28 mouse cellular contexts compared by ENCODE assay signal in genomic region chr15:101396466-101396865, GRCm38 (mm10). TPM values are rescaled to one million over a fixed set of nuclear protein-coding genes. Genes with fewer than 3 reads are reported as not detected.
DNase-seq lines count a peak whose midpoint lies in the region; ATAC-seq and TF ChIP-seq lines count a peak whose summit lies in the region.
"Had no signal": no experiment of that assay in that cellular context is flagged by ENCODE, and none has a peak within 500 bp of the region (broad histone marks: within the 10 kb centered on the region; RNA-seq: fewer than 3 reads in every experiment).

No protein-coding gene starts in this region.

- no peak for TF ChIP-seq POLR2A in myocyte (IDR thresholded peaks at IDR 0.05; ENCODE audit: insufficient read length, low read depth)

- no peaks in the 10 kb centered on the region for H3K79me2 ChIP-seq in myocyte (ENCODE audit: control insufficient read depth, insufficient read depth)

- H3K9ac ChIP-seq in embryonic facial prominence, embryonic 13.5 days = no peak overlapping the region
- no peak overlapping the region for H3K9ac ChIP-seq in limb, embryonic 12.5 days (replicated peaks)
- H3K9ac ChIP-seq: embryonic facial prominence, embryonic 15.5 days; heart, embryonic 13.5 days; hindbrain, embryonic 15.5 days had no signal

- ATAC-seq in embryonic facial prominence, embryonic 13.5 days (ENCODE audit: insufficient number of reproducible peaks, insufficient read depth, low FRiP score, low TSS enrichment, low read depth) = no peak
- ATAC-seq in limb, embryonic 12.5 days (ENCODE audit: insufficient number of reproducible peaks, insufficient read depth, low FRiP score, low TSS enrichment, low read depth) = peak; percentile 42; the same call in 1 of the 2 replicates
- ATAC-seq: CD4-positive, CD25-positive, alpha-beta regulatory T cell, adult 4 months; forebrain, embryonic 14.5 days; inflammation-experienced regulatory T-cells, adult 6 months had no signal

- 0 out of 2 replicates have a peak overlapping the region, but pooled peaks have one; percentile 4 for H3K27ac ChIP-seq in embryonic facial prominence, embryonic 13.5 days
- H3K27ac ChIP-seq in limb, embryonic 12.5 days = peak overlapping the region; percentile 68
- H3K27ac ChIP-seq: embryonic facial prominence, embryonic 15.5 days; forebrain, embryonic 10.5 days; heart, embryonic 13.5 days; hindbrain, embryonic 15.5 days had no signal

- no peaks in the 10 kb centered on the region for H3K4me1 ChIP-seq in embryonic facial prominence, embryonic 13.5 days
- peaks cover 18% of the 10 kb centered on the region for H3K4me1 ChIP-seq in limb, embryonic 12.5 days (replicated peaks)
- H3K4me1 ChIP-seq: embryonic facial prominence, embryonic 15.5 days; forebrain, embryonic 10.5 days; hindbrain, embryonic 15.5 days had no signal

- H3K4me2 ChIP-seq in embryonic facial prominence, embryonic 13.5 days = no peak overlapping the region
- H3K4me2 ChIP-seq in limb, embryonic 12.5 days = peak overlapping the region; percentile 17; the same call in 1 of the 2 replicates
- peak overlapping the region; percentile 21 for H3K4me2 ChIP-seq in myocyte (ENCODE audit: low read depth)
- H3K4me2 ChIP-seq: embryonic facial prominence, embryonic 15.5 days; heart, embryonic 13.5 days; hindbrain, embryonic 15.5 days had no signal

- peak; percentile 76 for DNase-seq in forelimb bud, embryonic 11.5 days (ENCODE audit: low read depth, low spot score)
- DNase-seq in adrenal gland, postnatal 10 days = no peak
- DNase-seq in right cerebral cortex, postnatal 10 days (ENCODE audit: low spot score in 2 of 2) = no peak
- no peak for DNase-seq in kidney, adult 9 months
- DNase-seq: adrenal gland, adult 8-10 months; cerebellum, adult 18-20 months; cerebellum, adult 9-11 months; cerebellum, postnatal 36 days; gastrocnemius, postnatal 36 days; heart, adult 11 months; heart, postnatal 36 days had no signal

- no peaks in the 10 kb centered on the region for H3K9me3 ChIP-seq in embryonic facial prominence, embryonic 13.5 days
- H3K9me3 ChIP-seq in limb, embryonic 12.5 days = no peaks in the 10 kb centered on the region
- H3K9me3 ChIP-seq: embryonic facial prominence, embryonic 15.5 days; forebrain, embryonic 10.5 days; heart, embryonic 13.5 days; hindbrain, embryonic 15.5 days had no signal

- H3K36me3 ChIP-seq in embryonic facial prominence, embryonic 13.5 days = no peaks in the 10 kb centered on the region
- H3K36me3 ChIP-seq in limb, embryonic 12.5 days = no peaks in the 10 kb centered on the region
- H3K36me3 ChIP-seq in myocyte (ENCODE audit: control insufficient read depth, insufficient read depth) = no peaks in the 10 kb centered on the region
- H3K36me3 ChIP-seq: embryonic facial prominence, embryonic 15.5 days; forebrain, embryonic 10.5 days; G1E; heart, embryonic 13.5 days; hindbrain, embryonic 15.5 days had no signal

- no peak overlapping the region for H3K4me3 ChIP-seq in embryonic facial prominence, embryonic 13.5 days
- H3K4me3 ChIP-seq in limb, embryonic 12.5 days (replicated peaks) = no peak overlapping the region
- H3K4me3 ChIP-seq in myocyte = no peak overlapping the region
- H3K4me3 ChIP-seq: embryonic facial prominence, embryonic 15.5 days; erythroblast, embryonic 14.5 days; forebrain, embryonic 10.5 days; heart, embryonic 13.5 days; hindbrain, embryonic 15.5 days had no signal

- WGBS in embryonic facial prominence, embryonic 13.5 days = 40% methylated on average over 7 of the region's 7 CpGs
- WGBS in limb, embryonic 12.5 days = 4% methylated on average over 7 of the region's 7 CpGs

- no peaks in the 10 kb centered on the region; the same call in 1 of the 2 replicates for H3K27me3 ChIP-seq in embryonic facial prominence, embryonic 13.5 days
- H3K27me3 ChIP-seq in limb, embryonic 12.5 days = peaks cover 5% of the 10 kb centered on the region; the same call in 1 of the 2 replicates
- peaks cover 18% of the 10 kb centered on the region for H3K27me3 ChIP-seq in myocyte (ENCODE audit: control insufficient read depth, insufficient read depth, insufficient read length)
- H3K27me3 ChIP-seq: embryonic facial prominence, embryonic 15.5 days; hindbrain, embryonic 15.5 days had no signal

- no peak overlapping the region for H3ac ChIP-seq in myocyte (ENCODE audit: control insufficient read depth, insufficient read length)

TF ChIP-seq in myocyte, 11 proteins besides CTCF, POLR2A, EP300 and RAD21:
- TF ChIP-seq USF1 (IDR thresholded peaks at IDR 0.05; ENCODE audit: low read depth) = no peak
- TF ChIP-seq TCF12 (IDR thresholded peaks at IDR 0.05; ENCODE audit: insufficient read depth, poor library complexity, severe bottlenecking) = peak; percentile 45
- no peak for TF ChIP-seq SRF (IDR thresholded peaks at IDR 0.05; ENCODE audit: control insufficient read depth, insufficient read length, low read depth)
- TF ChIP-seq MYOD1 (IDR thresholded peaks at IDR 0.05; ENCODE audit: control insufficient read depth in 1 of 3, insufficient read length in 2 of 3, low read depth in 2 of 3) = peak in 2 of 3 experiments; percentile 70 to 73
- peak; percentile 60 for TF ChIP-seq TCF3 (IDR thresholded peaks at IDR 0.05; ENCODE audit: insufficient read length, low read depth)
- TF ChIP-seq MAX (IDR thresholded peaks at IDR 0.05; ENCODE audit: low read depth) = no peak
- no peak for TF ChIP-seq E2F4 (IDR thresholded peaks at IDR 0.05; ENCODE audit: insufficient read depth)
- no peak for TF ChIP-seq POLR2AphosphoS2 (IDR thresholded peaks at IDR 0.05; ENCODE audit: insufficient read length, low read depth)
- TF ChIP-seq CEBPB (IDR thresholded peaks at IDR 0.05; ENCODE audit: insufficient read depth, poor library complexity, severe bottlenecking) = 0 out of 2 replicates have a peak, but pooled peaks have one; percentile 3
- no peak for TF ChIP-seq REST (IDR thresholded peaks at IDR 0.05; ENCODE audit: insufficient read depth, insufficient read length)
- TF ChIP-seq MYOG (IDR thresholded peaks at IDR 0.05; ENCODE audit: control insufficient read depth in 1 of 3, insufficient read depth in 1 of 3, insufficient read length in 2 of 3, low read depth in 2 of 3) = peak in 2 of 3 experiments; percentile 40 to 58

RNA-seq across cellular contexts. Expression of gene Krt7, which starts 14.4 kb away (rescaled TPM):
- polyA plus RNA-seq in embryonic facial prominence, embryonic 13.5 days (2015; fragmentation: Nextera tagmentation; extraction: Ambion mirVana) = 19.6 and 23.1 TPM in 2 replicates
- polyA plus RNA-seq in limb, embryonic 12.5 days (2016; fragmentation: Nextera tagmentation; extraction: Ambion mirVana) = 21.2 and 24.3 TPM in 2 replicates
- polyA plus RNA-seq in myocyte (2012; fragmentation: generic; extraction: Trizol) = 0.04 TPM
- total RNA-seq in adrenal gland, postnatal 10 days (2021) = 1 to 10 TPM; 3.5 to 4.2 TPM
- total RNA-seq: gastrocnemius, adult 8-10 months had no signal
- polyA plus RNA-seq: erythroblast, embryonic 14.5 days had no signal

RNA-seq across cellular contexts. Expression of gene Krt80, which starts 26.5 kb away (rescaled TPM):
- 2.5 and 3.1 TPM in 2 replicates for polyA plus RNA-seq in embryonic facial prominence, embryonic 13.5 days (2015; fragmentation: Nextera tagmentation; extraction: Ambion mirVana)
- 0.09 and 0.26 TPM in 2 replicates for polyA plus RNA-seq in limb, embryonic 12.5 days (2016; fragmentation: Nextera tagmentation; extraction: Ambion mirVana)
- 7.7 TPM for polyA plus RNA-seq in myocyte (2012; fragmentation: generic; extraction: Trizol)
- under 1 TPM; 0.75 to 0.76 TPM for total RNA-seq in adrenal gland, postnatal 10 days (2021)
- polyA plus RNA-seq: erythroblast, embryonic 14.5 days; forebrain, embryonic 14.5 days; G1E had no signal

RNA-seq across cellular contexts. Expression of gene Krt87, which starts 42.1 kb away (rescaled TPM):
- polyA plus RNA-seq in embryonic facial prominence, embryonic 13.5 days (2015; fragmentation: Nextera tagmentation; extraction: Ambion mirVana) = 0.55 and 0.66 TPM in 2 replicates
- 0.29 and 0.56 TPM in 2 replicates for polyA plus RNA-seq in limb, embryonic 12.5 days (2016; fragmentation: Nextera tagmentation; extraction: Ambion mirVana)
- polyA plus RNA-seq in myocyte (2012; fragmentation: generic; extraction: Trizol) = not detected
- total RNA-seq in adrenal gland, postnatal 10 days (2021) = not detected
- total RNA-seq: adrenal gland, postnatal 4 days; G1E; gastrocnemius, adult 8-10 months; gastrocnemius, postnatal 36 days; heart, postnatal 36 days had no signal
- polyA plus RNA-seq: erythroblast, embryonic 14.5 days; forebrain, embryonic 14.5 days; G1E; heart, postnatal 0 days had no signal

RNA-seq across cellular contexts. Expression of gene Krt88, which starts 51.1 kb away (rescaled TPM):
- polyA plus RNA-seq in embryonic facial prominence, embryonic 13.5 days (2015; fragmentation: Nextera tagmentation; extraction: Ambion mirVana) = not detected in 2 replicates
- polyA plus RNA-seq in limb, embryonic 12.5 days (2016; fragmentation: Nextera tagmentation; extraction: Ambion mirVana) = not detected in 2 replicates
- not detected for polyA plus RNA-seq in myocyte (2012; fragmentation: generic; extraction: Trizol)
- total RNA-seq in adrenal gland, postnatal 10 days (2021) = not detected
- total RNA-seq: adrenal gland, adult 8-10 months; adrenal gland, postnatal 4 days; G1E; gastrocnemius, adult 8-10 months; gastrocnemius, postnatal 36 days; heart, postnatal 36 days had no signal
- polyA plus RNA-seq: brain, embryonic 14.5 days; CD4-positive, CD25-positive, alpha-beta regulatory T cell, adult 4 months; embryonic facial prominence, embryonic 15.5 days; erythroblast, embryonic 14.5 days; forebrain, embryonic 10.5 days; forebrain, embryonic 14.5 days; G1E; heart, embryonic 13.5 days; heart, postnatal 0 days; hindbrain, embryonic 11.5 days; hindbrain, embryonic 15.5 days; inflammation-experienced regulatory T-cells, adult 6 months had no signal

Comparison
In these comparisons a context has a peak if more than half of its experiments do, and no peak if none do; other contexts are left out.
1. RNA of gene Krt7, which starts 14.4 kb away (polyA plus RNA-seq): 19.6 to 23.1 TPM in embryonic facial prominence, embryonic 13.5 days and 21.2 to 24.3 TPM in limb, embryonic 12.5 days; 0.04 TPM in myocyte (single experiment); every median in the first group is over 10 times any median in the second.